Mouse (Mus musculus): ENCODE measurements around the gene Gpatch2. TPM values are rescaled to one million over a fixed set of nuclear protein-coding genes. Genes with fewer than 3 reads are reported as not detected.

The Gpatch2 gene
- polyA plus RNA-seq, 1 experiment from 2014 or later = 19.5 TPM

GRCm38 (mm10) chr1:187236296-187236695 lies 21.0 kb downstream of the Gpatch2 start:
- Histone ChIP-seq H3K9ac (ENCODE audit: low read depth, low read length) (no peak overlapping the region), H3K4me2 (ENCODE audit: low read length) (no peak overlapping the region), H3K36me3 (ENCODE audit: control insufficient read depth, insufficient read depth, low read length) (no peaks in the 10 kb centered on the region), H3K4me1 (ENCODE audit: control insufficient read depth, insufficient read depth, low read length) (no peaks in the 10 kb centered on the region), H3K9me3 (replicated peaks; ENCODE audit: control insufficient read depth, low read length, poor library complexity, severe bottlenecking) (no peaks in the 10 kb centered on the region), H3K27ac (ENCODE audit: low read length) (no peak overlapping the region), H3K27me3 (ENCODE audit: control insufficient read depth, insufficient read depth, low read depth, low read length) (no peaks in the 10 kb centered on the region), H3K4me3 (ENCODE audit: low read depth, low read length) (no peak overlapping the region)
- 84% methylated on average over 6 of the region's 6 CpGs for WGBS
- no peak for ATAC-seq

DNA sequence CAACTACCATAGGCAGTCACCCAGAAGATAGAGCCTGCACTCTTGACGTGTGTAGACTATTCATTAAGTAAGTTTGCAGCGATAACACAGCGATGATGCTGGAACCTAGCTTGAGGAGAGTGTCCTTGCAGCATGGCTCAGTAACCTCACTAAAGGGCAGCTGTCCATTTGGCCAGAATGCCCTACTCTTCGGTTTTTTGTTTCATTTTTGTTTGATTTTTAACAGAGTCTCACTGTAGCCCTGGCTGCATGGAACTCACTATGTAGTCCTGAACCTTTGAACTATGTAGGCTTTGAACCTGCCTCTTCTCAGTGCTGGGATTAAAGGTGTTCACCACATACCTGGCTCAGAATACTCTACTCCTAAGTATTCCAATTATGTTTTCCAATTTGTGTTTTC lies 22.8 kb downstream of the Gpatch2 start:
- H3K27me3 ChIP-seq (ENCODE audit: control insufficient read depth, insufficient read depth, low read depth, low read length) = no peaks in the 10 kb centered on the region
- no peaks in the 10 kb centered on the region for H3K9me3 ChIP-seq (replicated peaks; ENCODE audit: control insufficient read depth, low read length, poor library complexity, severe bottlenecking)
- no peak overlapping the region for H3K27ac ChIP-seq (ENCODE audit: low read length)
- no peak overlapping the region for H3K4me2 ChIP-seq (ENCODE audit: low read length)
- 95% methylated on average over 4 of the region's 4 CpGs for WGBS
- H3K36me3 ChIP-seq (ENCODE audit: control insufficient read depth, insufficient read depth, low read length) = no peaks in the 10 kb centered on the region
- no peak for ATAC-seq
- H3K4me1 ChIP-seq (ENCODE audit: control insufficient read depth, insufficient read depth, low read length) = no peaks in the 10 kb centered on the region
- H3K4me3 ChIP-seq (ENCODE audit: low read depth, low read length) = no peak overlapping the region
- H3K9ac ChIP-seq (ENCODE audit: low read depth, low read length) = no peak overlapping the region

GRCm38 (mm10) chr1:187240304-187240703 lies 25.0 kb downstream of the Gpatch2 start:
- Histone ChIP-seq H3K36me3 (ENCODE audit: control insufficient read depth, insufficient read depth, low read length) (no peaks in the 10 kb centered on the region), H3K9ac (ENCODE audit: low read depth, low read length) (no peak overlapping the region), H3K27me3 (ENCODE audit: control insufficient read depth, insufficient read depth, low read depth, low read length) (no peaks in the 10 kb centered on the region), H3K27ac (ENCODE audit: low read length) (no peak overlapping the region), H3K4me2 (ENCODE audit: low read length) (no peak overlapping the region), H3K9me3 (replicated peaks; ENCODE audit: control insufficient read depth, low read length, poor library complexity, severe bottlenecking) (no peaks in the 10 kb centered on the region), H3K4me3 (ENCODE audit: low read depth, low read length) (no peak overlapping the region), H3K4me1 (ENCODE audit: control insufficient read depth, insufficient read depth, low read length) (no peaks in the 10 kb centered on the region)
- WGBS = 98% methylated on average over 3 of the region's 3 CpGs
- no peak for ATAC-seq

DNA sequence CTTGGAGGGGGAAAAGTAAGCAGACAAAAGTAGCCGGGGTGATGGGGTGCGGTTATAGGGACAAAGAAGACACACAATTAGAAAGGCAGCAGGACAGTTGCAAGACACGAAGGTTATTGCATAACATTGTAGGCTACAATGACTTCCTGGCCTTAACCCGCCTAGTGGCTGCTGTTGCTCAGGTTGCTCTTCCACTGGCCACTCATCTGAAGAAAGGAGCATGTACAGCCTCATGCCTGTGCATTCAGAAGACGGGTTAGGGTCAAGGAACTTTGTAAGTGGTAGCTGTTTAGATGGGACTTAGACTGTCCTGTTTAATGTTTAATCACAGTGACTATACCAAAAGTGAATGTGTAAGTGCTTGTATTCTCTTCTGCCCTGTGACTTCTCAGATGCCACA lies 26.0 kb downstream of the Gpatch2 start:
- H3K9ac ChIP-seq (ENCODE audit: low read depth, low read length) = no peak overlapping the region
- no peaks in the 10 kb centered on the region for H3K27me3 ChIP-seq (ENCODE audit: control insufficient read depth, insufficient read depth, low read depth, low read length)
- no peaks in the 10 kb centered on the region for H3K4me1 ChIP-seq (ENCODE audit: control insufficient read depth, insufficient read depth, low read length)
- H3K4me3 ChIP-seq (ENCODE audit: low read depth, low read length) = no peak overlapping the region
- WGBS = 90% methylated on average over 5 of the region's 5 CpGs
- H3K4me2 ChIP-seq (ENCODE audit: low read length) = no peak overlapping the region
- no peaks in the 10 kb centered on the region for H3K9me3 ChIP-seq (replicated peaks; ENCODE audit: control insufficient read depth, low read length, poor library complexity, severe bottlenecking)
- H3K36me3 ChIP-seq (ENCODE audit: control insufficient read depth, insufficient read depth, low read length) = no peaks in the 10 kb centered on the region
- no peak overlapping the region for H3K27ac ChIP-seq (ENCODE audit: low read length)
- ATAC-seq = no peak

DNA sequence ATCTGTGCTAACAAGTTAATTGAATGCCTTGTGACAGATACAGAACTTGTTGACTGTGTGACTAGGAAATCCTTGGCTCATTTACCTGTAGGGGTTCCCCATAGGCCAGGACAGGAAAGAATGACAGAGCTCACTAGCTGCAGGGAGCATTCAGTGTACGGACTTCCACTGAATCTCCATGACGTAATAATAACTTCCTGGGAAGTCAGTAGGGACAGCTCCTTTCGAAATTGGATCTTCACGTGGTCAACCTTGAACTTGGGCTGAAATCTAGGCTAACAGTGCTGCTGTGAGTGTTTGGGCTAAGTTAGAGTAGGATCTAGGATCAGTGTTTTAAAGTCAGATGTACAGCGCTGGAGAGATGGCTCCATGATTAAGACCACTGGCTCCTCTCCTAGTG lies 29.4 kb downstream of the Gpatch2 start:
- Histone ChIP-seq H3K4me2 (ENCODE audit: low read length) (no peak overlapping the region), H3K4me1 (ENCODE audit: control insufficient read depth, insufficient read depth, low read length) (no peaks in the 10 kb centered on the region), H3K4me3 (ENCODE audit: low read depth, low read length) (no peak overlapping the region), H3K27me3 (ENCODE audit: control insufficient read depth, insufficient read depth, low read depth, low read length) (no peaks in the 10 kb centered on the region), H3K36me3 (ENCODE audit: control insufficient read depth, insufficient read depth, low read length) (no peaks in the 10 kb centered on the region), H3K27ac (ENCODE audit: low read length) (no peak overlapping the region), H3K9me3 (replicated peaks; ENCODE audit: control insufficient read depth, low read length, poor library complexity, severe bottlenecking) (no peaks in the 10 kb centered on the region), H3K9ac (ENCODE audit: low read depth, low read length) (no peak overlapping the region)
- no peak for ATAC-seq
- 85% methylated on average over 5 of the region's 5 CpGs for WGBS

- WGBS = 100% methylated on average over 1 of the region's 1 CpGs
- no peak for ATAC-seq
- Histone ChIP-seq H3K36me3 (ENCODE audit: control insufficient read depth, insufficient read depth, low read length) (peaks cover 5% of the 10 kb centered on the region; the same call in 1 of the 2 replicates), H3K9me3 (replicated peaks; ENCODE audit: control insufficient read depth, low read length, poor library complexity, severe bottlenecking) (no peaks in the 10 kb centered on the region), H3K27ac (ENCODE audit: low read length) (no peak overlapping the region), H3K4me2 (ENCODE audit: low read length) (no peak overlapping the region), H3K9ac (ENCODE audit: low read depth, low read length) (no peak overlapping the region), H3K4me3 (ENCODE audit: low read depth, low read length) (no peak overlapping the region), H3K4me1 (ENCODE audit: control insufficient read depth, insufficient read depth, low read length) (no peaks in the 10 kb centered on the region), H3K27me3 (ENCODE audit: control insufficient read depth, insufficient read depth, low read depth, low read length) (no peaks in the 10 kb centered on the region)
Measured at GRCm38 (mm10) chr1:187250741-187251262, 35.5 kb downstream of the Gpatch2 start.

GRCm38 (mm10) chr1:187258756-187259155 lies 43.4 kb downstream of the Gpatch2 start:
- H3K9me3 ChIP-seq (replicated peaks; ENCODE audit: control insufficient read depth, low read length, poor library complexity, severe bottlenecking) = no peaks in the 10 kb centered on the region
- H3K4me2 ChIP-seq (ENCODE audit: low read length) = no peak overlapping the region
- no peak overlapping the region for H3K4me3 ChIP-seq (ENCODE audit: low read depth, low read length)
- H3K4me1 ChIP-seq (ENCODE audit: control insufficient read depth, insufficient read depth, low read length) = no peaks in the 10 kb centered on the region; the same call in 1 of the 2 replicates
- H3K27me3 ChIP-seq (ENCODE audit: control insufficient read depth, insufficient read depth, low read depth, low read length) = no peaks in the 10 kb centered on the region
- WGBS = 79% methylated on average over 4 of the region's 4 CpGs
- H3K27ac ChIP-seq (ENCODE audit: low read length) = no peak overlapping the region
- H3K36me3 ChIP-seq (ENCODE audit: control insufficient read depth, insufficient read depth, low read length) = no peaks in the 10 kb centered on the region
- H3K9ac ChIP-seq (ENCODE audit: low read depth, low read length) = no peak overlapping the region
- no peak for ATAC-seq

DNA sequence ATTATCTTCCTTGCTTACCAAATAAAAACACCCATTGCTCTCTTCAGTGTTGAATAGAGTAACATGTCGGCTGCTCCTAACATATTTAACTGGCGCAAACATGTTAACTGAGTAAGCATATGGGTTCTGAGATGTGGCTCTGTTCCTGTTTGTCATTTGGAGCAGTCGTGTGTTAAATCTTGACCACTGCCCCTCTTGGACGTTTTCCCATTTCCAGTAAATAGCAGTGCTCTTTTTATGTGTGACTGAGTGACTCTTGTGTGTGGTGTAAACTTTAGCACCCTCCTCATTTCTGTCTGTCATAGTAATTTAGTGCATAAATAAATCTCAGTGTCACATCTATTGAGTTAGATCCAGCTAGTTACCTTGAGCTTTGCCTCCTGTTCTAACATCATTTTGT lies 52.3 kb downstream of the Gpatch2 start:
- H3K4me3 ChIP-seq (ENCODE audit: low read depth, low read length) = no peak overlapping the region
- no peak for ATAC-seq
- 75% methylated on average over 4 of the region's 4 CpGs for WGBS

GRCm38 (mm10) chr1:187270318-187271247 lies 55.3 kb downstream of the Gpatch2 start:
- no peak overlapping the region for H3K4me2 ChIP-seq (ENCODE audit: low read length)
- H3K36me3 ChIP-seq (ENCODE audit: control insufficient read depth, insufficient read depth, low read length) = no peaks in the 10 kb centered on the region
- H3K4me3 ChIP-seq (ENCODE audit: low read depth, low read length) = no peak overlapping the region
- no peak overlapping the region for H3K9ac ChIP-seq (ENCODE audit: low read depth, low read length)
- peaks cover 3% of the 10 kb centered on the region; the same call in 1 of the 2 replicates for H3K4me1 ChIP-seq (ENCODE audit: control insufficient read depth, insufficient read depth, low read length)
- no peak overlapping the region for H3K27ac ChIP-seq (ENCODE audit: low read length)
- no peaks in the 10 kb centered on the region for H3K27me3 ChIP-seq (ENCODE audit: control insufficient read depth, insufficient read depth, low read depth, low read length)
- no peak for ATAC-seq
- WGBS = 78% methylated on average over 10 of the region's 10 CpGs
- no peaks in the 10 kb centered on the region for H3K9me3 ChIP-seq (replicated peaks; ENCODE audit: control insufficient read depth, low read length, poor library complexity, severe bottlenecking)

More for the DNA sequence above, 52.3 kb downstream of the Gpatch2 start:
- H3K27ac ChIP-seq (ENCODE audit: low read length) = no peak overlapping the region
- H3K4me2 ChIP-seq (ENCODE audit: low read length) = no peak overlapping the region
- peaks cover 5% of the 10 kb centered on the region; the same call in 1 of the 2 replicates for H3K4me1 ChIP-seq (ENCODE audit: control insufficient read depth, insufficient read depth, low read length)
- no peaks in the 10 kb centered on the region for H3K27me3 ChIP-seq (ENCODE audit: control insufficient read depth, insufficient read depth, low read depth, low read length)
- no peak overlapping the region for H3K9ac ChIP-seq (ENCODE audit: low read depth, low read length)
- no peaks in the 10 kb centered on the region for H3K9me3 ChIP-seq (replicated peaks; ENCODE audit: control insufficient read depth, low read length, poor library complexity, severe bottlenecking)
- H3K36me3 ChIP-seq (ENCODE audit: control insufficient read depth, insufficient read depth, low read length) = no peaks in the 10 kb centered on the region
